Mouse (Mus musculus) megakaryocyte, adult 5-6 weeks (primary cell): ENCODE results near the gene Eras. TPM values are rescaled to one million over a fixed set of nuclear protein-coding genes. Genes with fewer than 3 reads are reported as not detected.
"Not testable (repeated sequence)": the region's sequence is repeated elsewhere in the genome, so short reads cannot be mapped to it uniquely, and the experiment has no call there.

ENCODE experiments used
- ATAC-seq: 2 replicates; pipeline ENCODE4 v1.8.0; 2016; ENCODE audit warnings: mild to moderate bottlenecking, inconsistent platforms; ENCODE audit not compliant: poor library complexity, severe bottlenecking
- total RNA-seq, 2 experiments: library from RNA; stranded (forward) in 1 of 2; stranded (reverse) in 1 of 2; fragments of 153-499, 151-499 nt in 1 of 2; fragments of 221-1000, 200-1000 nt in 1 of 2; gene quantifications; 2 replicates each; pipeline versions ENCODE4 v1.2.3 to v1.2.4; 2015 to 2017

Gene Eras
- total RNA-seq (2015), result not detected in 2 replicates
- total RNA-seq (2017), result not detected in 2 replicates

GRCm38 (mm10) chrX:7928270-7928790, at the start of gene Eras:
Eras (minus strand) TSS chrX:7928607.
- no peak for ATAC-seq

GRCm38 (mm10) chrX:7977892-7978291, 49.5 kb upstream of the Eras start, which contains the start of gene Gata1:
Gata1 (minus strand) TSS chrX:7978071.
- ATAC-seq, result no peak

- peak; percentile 49; the same call in 1 of the 2 replicates for ATAC-seq
Measured at GRCm38 (mm10) chrX:7971292-7971691, 42.9 kb upstream of the Eras start.

- no peak for ATAC-seq
Measured at GRCm38 (mm10) chrX:7968899-7969298, 40.5 kb upstream of the Eras start.

GRCm38 (mm10) chrX:7968226-7968625, 39.8 kb upstream of the Eras start:
- ATAC-seq, result 0 out of 2 replicates have a peak, but pooled peaks have one; percentile 20

GRCm38 (mm10) chrX:7967596-7968201, 39.3 kb upstream of the Eras start:
- ATAC-seq, result no peak

- no peak for ATAC-seq
Measured at GRCm38 (mm10) chrX:7966161-7966560, 37.8 kb upstream of the Eras start.

DNA sequence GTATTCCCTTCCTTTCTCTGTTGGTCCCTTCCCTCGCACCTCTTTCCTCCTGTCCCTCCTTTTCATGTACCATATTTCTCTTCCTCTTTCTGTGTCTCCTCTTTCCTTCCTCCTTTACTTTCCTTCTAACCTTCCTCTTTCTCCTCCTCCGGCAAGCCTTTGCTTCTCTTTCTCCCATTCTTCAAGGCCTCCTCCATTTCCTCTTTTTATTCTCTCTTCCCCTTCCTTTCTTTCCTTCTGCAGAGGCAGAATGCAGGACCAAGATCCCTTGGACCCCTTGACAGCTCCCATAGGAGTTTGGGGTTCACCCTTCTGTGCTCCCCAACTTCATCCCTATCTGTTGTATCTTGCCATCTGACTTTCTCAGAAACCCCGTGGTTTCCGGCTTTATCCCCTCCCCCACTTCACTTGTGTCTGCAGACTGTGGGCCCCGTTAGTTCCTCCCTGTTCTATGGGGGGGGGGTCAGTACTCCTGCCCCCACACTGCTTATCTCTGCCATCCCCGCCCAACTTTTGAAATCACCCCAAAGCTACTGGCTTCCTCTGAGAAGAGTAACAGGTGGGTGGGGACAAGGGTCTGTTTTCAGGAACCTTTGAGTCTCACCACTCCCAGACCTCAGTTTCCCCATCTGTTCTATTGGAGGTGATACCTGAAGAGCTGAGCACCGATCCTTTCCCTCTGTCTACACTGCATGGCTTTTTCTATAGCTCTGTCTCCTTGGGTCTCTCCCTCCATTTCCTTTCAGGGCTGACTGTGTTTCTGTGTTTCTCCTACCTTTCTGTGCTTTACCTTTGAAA, 35.6 kb upstream of the Eras start:
- peak; percentile 75 for ATAC-seq

DNA sequence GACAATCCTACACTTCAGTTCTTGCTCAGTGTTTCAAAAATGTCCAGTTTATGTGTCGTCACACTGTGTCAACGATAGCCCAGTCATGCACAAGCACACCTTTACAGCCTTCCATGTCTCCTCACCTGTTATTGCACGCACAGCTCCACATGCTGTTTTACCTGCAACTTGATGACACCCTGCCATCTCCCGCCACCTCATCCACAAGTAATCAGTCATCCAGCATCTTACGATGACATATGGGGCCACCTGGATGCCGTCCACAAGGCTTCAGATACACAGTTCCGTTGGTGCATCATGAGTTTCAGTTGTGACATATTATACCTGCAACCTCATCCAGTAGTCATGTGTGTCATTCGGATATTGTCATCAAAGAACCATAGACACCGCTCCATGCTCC, 30.5 kb upstream of the Eras start:
- ATAC-seq, result no peak

DNA sequence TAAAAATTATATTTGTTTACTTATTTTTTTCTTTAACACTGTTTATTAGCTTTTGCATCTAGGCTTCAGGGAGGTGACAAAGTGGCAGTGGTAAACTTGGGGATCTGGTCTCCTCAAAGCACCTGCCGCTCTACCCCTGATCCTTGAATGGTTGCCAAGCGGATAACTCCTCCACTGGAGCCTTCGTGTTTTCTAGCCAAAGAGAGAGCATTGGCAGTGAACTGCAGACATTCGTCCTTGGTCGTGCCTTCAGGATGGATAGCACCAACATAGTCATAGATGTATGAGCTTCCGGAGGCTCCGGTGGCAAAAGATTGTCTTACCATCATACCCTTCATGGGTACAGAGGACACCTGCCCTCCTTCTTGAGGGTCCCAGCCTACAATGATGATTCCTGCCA, 21.7 kb upstream of the Eras start:
- ATAC-seq, result no peak

DNA sequence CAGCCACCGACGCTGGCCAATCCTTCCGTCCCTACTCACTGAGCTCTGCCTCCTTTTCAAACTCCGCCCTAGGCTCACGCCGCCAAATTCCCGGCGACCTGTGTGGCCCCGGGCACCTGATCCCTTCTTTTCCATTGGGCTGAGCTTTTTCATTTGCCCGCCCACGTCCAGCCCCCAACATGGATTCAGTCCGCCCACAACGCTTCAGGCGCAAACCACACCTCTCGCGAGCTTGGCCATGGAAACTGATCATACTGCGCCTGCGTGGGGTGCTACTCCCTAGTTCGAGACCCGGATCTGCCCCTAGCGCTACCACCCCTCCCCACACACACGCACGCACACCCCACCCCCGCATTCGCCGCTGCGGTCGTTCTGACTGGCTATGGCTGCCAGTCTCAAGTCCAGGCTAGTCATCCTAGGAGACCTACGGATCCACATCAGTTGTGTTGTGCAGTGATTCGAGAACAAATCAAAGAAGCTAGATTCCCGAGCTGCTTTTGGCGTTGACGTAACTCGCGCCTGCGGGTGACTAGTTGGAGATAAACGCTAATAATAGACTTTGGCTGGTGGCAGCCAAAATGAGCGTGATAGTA, 19.6 kb upstream of the Eras start:
- peak; percentile 99 for ATAC-seq

DNA sequence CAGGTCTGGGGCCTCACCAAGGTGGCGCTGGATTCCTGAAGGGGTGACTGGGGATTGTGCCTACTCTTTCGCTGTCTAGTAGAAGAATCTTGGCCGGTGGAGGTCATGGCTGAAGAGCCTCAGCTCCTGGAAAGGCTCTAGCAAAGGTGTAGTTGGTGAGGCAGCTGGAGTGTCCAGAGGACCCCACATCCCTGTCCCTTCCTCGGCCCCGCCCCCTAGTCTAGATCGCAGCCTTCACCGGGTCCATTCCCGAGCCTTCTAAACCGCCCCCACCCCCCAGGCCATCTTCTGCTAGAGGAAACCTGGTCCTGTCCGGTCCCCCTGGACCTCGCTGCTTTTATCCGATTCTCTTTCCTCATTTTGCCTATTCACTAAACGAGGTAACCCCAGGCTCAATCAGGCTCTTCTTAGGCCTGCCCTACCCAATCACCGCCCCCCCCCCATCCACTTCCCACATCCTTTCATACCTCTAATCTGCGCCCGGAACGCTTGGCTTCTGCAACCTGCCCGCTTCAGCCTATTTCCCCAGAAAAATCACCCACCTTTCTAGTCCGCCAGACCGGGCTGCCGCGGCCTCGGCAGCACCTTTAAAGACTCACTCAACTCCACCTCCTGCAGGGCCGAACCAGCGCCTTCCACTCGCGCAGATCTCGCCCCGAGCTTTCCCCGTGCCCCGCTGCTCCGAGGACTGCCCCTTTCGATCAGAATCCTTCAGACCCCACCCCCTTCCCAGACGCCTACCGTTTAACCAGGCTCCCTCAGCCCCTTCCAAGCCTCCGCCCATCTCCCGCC, 18.9 kb upstream of the Eras start, which contains the start of gene Hdac6:
Hdac6 (minus strand) TSS at position 782 of the 792 bp plus-strand sequence.
- ATAC-seq, result no peak

DNA sequence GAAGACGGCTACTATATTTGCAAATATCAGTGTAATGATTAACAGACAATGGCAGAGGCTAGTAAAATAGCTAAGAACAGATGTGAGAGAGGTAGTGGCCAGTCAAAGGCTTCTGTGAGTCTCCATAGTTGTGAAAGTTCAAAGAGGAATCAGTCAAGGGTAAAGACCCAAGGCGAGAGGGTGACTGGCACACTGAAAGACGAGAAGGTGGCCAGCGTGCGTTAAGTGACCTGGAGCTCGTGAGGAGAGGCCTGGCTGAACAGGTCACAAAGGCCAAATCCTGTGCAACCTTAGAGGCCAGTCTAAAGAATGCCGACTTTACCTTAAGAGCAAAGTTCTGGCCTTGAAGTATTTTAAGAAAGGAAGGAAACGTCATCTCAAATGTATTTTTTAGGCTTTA, 17.2 kb upstream of the Eras start:
- ATAC-seq, result no peak

DNA sequence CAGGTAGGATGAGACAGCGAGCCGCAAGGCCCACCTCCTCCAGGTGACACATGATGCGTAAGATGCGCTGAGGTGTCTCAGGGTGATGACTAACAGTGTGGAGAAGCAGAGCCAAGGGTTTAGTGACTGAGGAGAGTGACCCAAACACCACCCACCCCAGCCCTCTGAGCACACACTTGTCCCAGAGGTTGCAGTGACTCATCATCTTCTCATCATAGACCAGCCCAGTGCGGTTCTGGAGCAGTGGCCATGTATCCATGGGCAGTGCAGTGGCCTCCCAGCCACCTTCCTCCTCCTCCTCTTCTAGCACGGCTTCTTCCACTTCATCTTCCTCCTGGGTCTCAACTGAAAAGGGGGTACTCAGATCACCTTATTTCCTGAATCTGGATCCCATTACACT, 9.3 kb upstream of the Eras start:
- no peak for ATAC-seq

DNA sequence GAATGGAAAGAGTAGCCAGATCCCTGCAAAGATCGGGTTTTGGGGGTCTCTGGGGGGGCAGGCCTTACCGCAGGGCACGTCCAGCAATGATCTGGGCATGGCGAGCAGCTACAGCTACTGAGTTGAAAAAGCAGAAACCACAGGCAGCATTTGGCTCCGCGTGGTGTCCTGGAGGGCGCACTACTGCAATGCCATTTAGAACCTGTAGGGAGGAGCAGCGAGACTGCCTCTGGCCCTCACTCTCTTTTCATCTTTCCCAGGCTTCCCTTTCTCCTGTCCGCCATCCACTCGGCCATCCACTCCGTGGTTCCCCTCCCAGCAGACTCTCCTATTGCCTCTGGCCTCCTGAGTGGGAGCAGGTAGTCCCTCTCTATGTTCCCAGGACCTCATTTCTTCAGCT, 8.5 kb upstream of the Eras start:
- no peak for ATAC-seq

GRCm38 (mm10) chrX:7927116-7927515, 1.3 kb downstream of the Eras start:
- ATAC-seq, result no peak

GRCm38 (mm10) chrX:7926266-7926665, 2.1 kb downstream of the Eras start:
- no peak for ATAC-seq

GRCm38 (mm10) chrX:7922032-7922431, 6.4 kb downstream of the Eras start:
- ATAC-seq, result no peak

DNA sequence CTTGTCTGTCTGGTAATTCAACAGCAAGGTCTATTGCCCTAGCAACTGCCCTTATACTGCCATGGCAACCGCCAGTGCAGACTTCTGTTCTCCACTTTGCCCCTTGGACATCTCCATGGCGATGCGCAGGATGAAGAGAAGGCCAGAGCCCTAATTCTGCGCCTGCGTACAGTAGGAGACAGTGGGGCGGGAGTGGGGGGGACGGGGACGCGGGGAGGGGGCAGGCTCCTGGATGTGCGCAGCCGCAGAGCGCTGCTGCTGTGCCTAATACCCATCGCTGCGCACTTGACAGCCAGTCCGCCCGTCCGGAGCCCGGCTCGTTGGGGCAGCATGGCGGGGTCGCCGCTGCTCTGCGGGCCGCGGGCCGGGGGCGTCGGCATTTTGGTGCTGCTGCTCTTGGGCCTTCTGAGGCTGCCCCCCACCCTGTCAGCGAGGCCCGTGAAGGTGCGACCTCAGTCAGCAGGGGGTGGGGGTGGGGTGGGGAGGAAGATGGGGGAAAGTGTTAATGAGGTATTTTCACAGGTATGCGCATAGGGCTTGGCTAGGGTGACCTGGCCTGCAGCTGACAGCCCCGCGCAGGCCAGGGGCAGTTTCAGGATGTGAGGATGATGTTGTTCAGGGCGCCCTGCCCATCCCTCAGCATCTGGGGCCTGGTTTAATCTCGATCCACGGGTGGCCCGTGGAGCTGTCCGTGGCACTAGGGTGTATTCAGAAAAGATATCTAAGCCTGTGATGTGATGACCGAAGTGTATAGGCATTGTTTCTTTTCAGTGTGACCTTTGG, 8.6 kb downstream of the Eras start, which contains the start of gene Pcsk1n:
Pcsk1n (plus strand) TSS at position 222 of the 783 bp plus-strand sequence.
- no peak for ATAC-seq

DNA sequence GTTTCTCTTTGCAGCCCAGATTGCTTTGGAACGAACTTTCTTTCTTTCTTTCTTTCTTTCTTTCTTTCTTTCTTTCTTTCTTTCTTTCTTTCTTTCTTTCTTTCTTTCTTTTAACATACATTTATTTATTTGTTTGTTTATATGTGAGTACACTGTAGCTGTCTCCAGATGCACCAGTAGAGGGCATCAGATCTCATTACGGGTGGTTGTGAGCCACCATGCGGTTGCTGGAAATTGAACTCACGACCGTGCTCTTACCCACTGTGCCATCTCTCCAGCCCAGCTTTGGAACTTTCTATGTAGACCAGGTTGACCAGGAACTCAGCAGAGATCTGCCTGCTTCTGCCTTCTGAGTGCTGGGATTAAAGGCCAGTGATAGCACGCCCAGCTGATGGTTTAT, 10.4 kb downstream of the Eras start:
- not testable (repeated sequence) for ATAC-seq
